ENCODE assay signal across 8 mouse cellular contexts in the genomic region with DNA sequence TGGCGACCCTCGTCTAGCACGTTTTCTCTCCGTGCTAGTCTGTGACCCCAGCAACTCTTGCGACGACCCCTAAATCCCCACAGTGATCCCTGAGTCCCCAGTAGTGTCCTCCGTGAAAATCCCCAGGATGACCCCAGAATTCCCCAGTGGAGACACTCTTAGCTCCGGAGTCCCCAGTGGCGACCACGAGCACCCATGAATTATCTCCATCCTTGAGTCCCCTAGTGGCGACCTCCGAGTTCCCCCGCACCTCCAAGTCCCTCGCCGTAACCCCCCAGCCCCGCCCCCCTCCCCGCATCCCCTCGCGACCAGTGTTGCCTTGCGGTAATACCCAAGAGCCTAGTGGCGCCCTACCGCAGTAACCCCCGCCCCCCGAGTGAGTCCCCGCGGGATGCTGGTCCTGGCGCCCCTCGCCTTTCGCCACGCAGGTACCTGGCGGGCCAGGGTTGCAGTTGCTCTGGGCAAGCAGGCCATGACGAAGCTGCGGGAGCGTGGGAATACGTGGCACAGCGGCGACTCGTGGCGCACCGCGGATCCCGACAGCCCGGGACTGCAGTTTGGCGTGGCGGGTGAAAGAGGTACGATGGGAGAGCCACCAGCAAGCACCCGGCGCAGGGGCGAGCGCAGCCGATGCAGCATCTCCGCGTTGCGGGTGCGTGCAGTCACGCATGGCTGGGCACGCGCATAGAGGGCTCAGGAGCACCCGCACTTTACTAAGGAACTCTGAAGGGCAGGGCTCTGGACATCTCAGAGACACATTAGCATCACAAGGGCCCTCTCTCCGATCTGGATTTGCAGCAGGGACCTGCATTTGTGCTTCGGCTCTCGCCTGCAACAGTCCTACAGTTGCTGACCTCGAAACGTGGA. TPM values are rescaled to one million over a fixed set of nuclear protein-coding genes. Genes with fewer than 3 reads are reported as not detected.
A peak's percentile ranks its signal among the peaks of the same experiment; 100 is the strongest.
DNase-seq lines count a peak whose midpoint lies in the region; ATAC-seq lines count a peak whose summit lies in the region.

No protein-coding gene starts in this region.

- no peak overlapping the region for H3K27ac ChIP-seq in liver, embryonic 11.5 days (ENCODE audit: low read depth, low read length)
- peak overlapping the region; percentile 85 for H3K27ac ChIP-seq in forebrain, embryonic 15.5 days (replicated peaks)
- H3K27ac ChIP-seq in midbrain, embryonic 16.5 days (ENCODE audit: low read length), result peak overlapping the region; percentile 82

- peaks cover 36% of the 10 kb centered on the region for H3K27me3 ChIP-seq in liver, embryonic 11.5 days (replicated peaks; ENCODE audit: control insufficient read depth, insufficient read depth, low read length)
- H3K27me3 ChIP-seq in forebrain, embryonic 15.5 days, result no peaks in the 10 kb centered on the region
- H3K27me3 ChIP-seq in midbrain, embryonic 16.5 days (ENCODE audit: control insufficient read depth, insufficient read depth, low read depth, low read length), result no peaks in the 10 kb centered on the region; the same call in 1 of the 2 replicates

- 3% methylated on average over 63 of the region's 64 CpGs for WGBS in liver, embryonic 11.5 days
- under 1% methylated on average over 61 of the region's 64 CpGs for WGBS in forebrain, embryonic 15.5 days
- WGBS in midbrain, embryonic 16.5 days, result under 1% methylated on average over 62 of the region's 64 CpGs

- no peaks in the 10 kb centered on the region for H3K9me3 ChIP-seq in liver, embryonic 11.5 days (ENCODE audit: control insufficient read depth, low read length)
- H3K9me3 ChIP-seq in forebrain, embryonic 15.5 days, result no peaks in the 10 kb centered on the region
- no peaks in the 10 kb centered on the region for H3K9me3 ChIP-seq in midbrain, embryonic 16.5 days (replicated peaks; ENCODE audit: control insufficient read depth, low read length, poor library complexity, severe bottlenecking)

- DNase-seq in liver, embryonic 11.5 days (ENCODE audit: low spot score), result no peak
- no peak for DNase-seq in liver
- peak; percentile 37 for DNase-seq in cerebellum, adult 9-11 months
- DNase-seq in layer of hippocampus, postnatal 36 days, result peak; percentile 45 to 49
- no peak for DNase-seq in spleen, adult 18-20 months
- DNase-seq in lung, postnatal 25 days (ENCODE audit: low spot score), result no peak

- peak overlapping the region; percentile 51 for H3K4me3 ChIP-seq in liver, embryonic 11.5 days (ENCODE audit: low read depth, low read length)
- H3K4me3 ChIP-seq in forebrain, embryonic 15.5 days, result peak overlapping the region; percentile 79
- peak overlapping the region; percentile 62 for H3K4me3 ChIP-seq in midbrain, embryonic 16.5 days (ENCODE audit: low read depth, low read length)

- no peaks in the 10 kb centered on the region; the same call in 1 of the 2 replicates for H3K4me1 ChIP-seq in liver, embryonic 11.5 days (replicated peaks; ENCODE audit: control insufficient read depth, insufficient read depth, low read length)
- H3K4me1 ChIP-seq in forebrain, embryonic 15.5 days, result peaks cover 38% of the 10 kb centered on the region
- peaks cover 31% of the 10 kb centered on the region for H3K4me1 ChIP-seq in midbrain, embryonic 16.5 days (ENCODE audit: control insufficient read depth, insufficient read depth, low read length)

- H3K4me2 ChIP-seq in liver, embryonic 11.5 days, result peak overlapping the region; percentile 87
- H3K4me2 ChIP-seq in forebrain, embryonic 15.5 days (replicated peaks), result peak overlapping the region; percentile 97
- H3K4me2 ChIP-seq in midbrain, embryonic 16.5 days (ENCODE audit: low read length), result peak overlapping the region; percentile 72

- ATAC-seq in liver, embryonic 11.5 days (replicated peaks; ENCODE audit: low FRiP score), result no peak
- ATAC-seq in forebrain, embryonic 15.5 days (replicated peaks), result peak; percentile 49
- ATAC-seq in midbrain, embryonic 16.5 days, result peak; percentile 40

- H3K9ac ChIP-seq in liver, embryonic 11.5 days (ENCODE audit: low read depth, low read length), result 0 out of 2 replicates have a peak overlapping the region, but pooled peaks have one; percentile 25
- peak overlapping the region; percentile 74 for H3K9ac ChIP-seq in forebrain, embryonic 15.5 days (replicated peaks)
- peak overlapping the region; percentile 81 for H3K9ac ChIP-seq in midbrain, embryonic 16.5 days (ENCODE audit: low read depth, low read length)

- H3K36me3 ChIP-seq in liver, embryonic 11.5 days (ENCODE audit: control insufficient read depth, insufficient read depth, low read length), result no peaks in the 10 kb centered on the region
- H3K36me3 ChIP-seq in forebrain, embryonic 15.5 days, result 0 out of 2 replicates have a peak, but pooled peaks cover 2% of the 10 kb centered on the region
- H3K36me3 ChIP-seq in midbrain, embryonic 16.5 days (ENCODE audit: control insufficient read depth, insufficient read depth, low read length), result no peaks in the 10 kb centered on the region

RNA-seq across cellular contexts. Expression of a gene that starts 27.6 kb away (rescaled TPM):
- 5.0 and 6.0 TPM in 2 replicates for polyA plus RNA-seq in liver, embryonic 11.5 days (2014; fragmentation: Nextera tagmentation; extraction: Ambion mirVana)
- 100 and 101 TPM in 2 replicates for polyA plus RNA-seq in forebrain, embryonic 15.5 days (2015; fragmentation: Nextera tagmentation; extraction: Ambion mirVana)
- total RNA-seq in layer of hippocampus, postnatal 36 days (2021), result 100 to 1,000 TPM; 100 to 102 TPM
- 104 and 106 TPM in 2 replicates for polyA plus RNA-seq in midbrain, embryonic 16.5 days (2015; fragmentation: Nextera tagmentation; extraction: Ambion mirVana)

Comparison
In these comparisons a context has a peak if more than half of its experiments do, and no peak if none do; other contexts are left out.
1. DNase-seq: peak in cerebellum, adult 9-11 months (single experiment) and layer of hippocampus, postnatal 36 days (2 of 2); none in liver, embryonic 11.5 days (single experiment), liver (single experiment), spleen, adult 18-20 months (0 of 2) and lung, postnatal 25 days (single experiment).
2. H3K9ac ChIP-seq: peak in every context shown above with its lines; median percentile 81 in midbrain, embryonic 16.5 days; 74 in forebrain, embryonic 15.5 days; 25 in liver, embryonic 11.5 days.
3. RNA of a gene that starts 27.6 kb away (polyA plus RNA-seq): 104 to 106 TPM in midbrain, embryonic 16.5 days and 100 to 101 TPM in forebrain, embryonic 15.5 days; 5.0 to 6.0 TPM in liver, embryonic 11.5 days; every median in the first group is over 10 times any median in the second.
4. Peak in every context shown above with its lines, with median percentiles within 50 percentile points of each other: H3K4me2 ChIP-seq and H3K4me3 ChIP-seq.